Mouse (Mus musculus): ENCODE measurements around the gene Gm11554.
"Not testable (repeated sequence)": the region's sequence is repeated elsewhere in the genome, so short reads cannot be mapped to it uniquely, and the experiment has no call there.

- TF ChIP-seq CTCF (IDR thresholded peaks at IDR 0.05; ENCODE audit: extremely low read depth, insufficient read depth, insufficient read length, insufficient replicate concordance); POLR2A (IDR thresholded peaks at IDR 0.05; ENCODE audit: low read depth, low read length): not testable (repeated sequence)
Observed at GRCm38 (mm10) chr11:99772813-99773212, 31.4 kb downstream of the Gm11554 start, which contains the start of gene Gm11595.
